Mouse (Mus musculus) kidney, adult 2 months (tissue): ENCODE results near the gene Ptpn18.

ENCODE experiments used
- CTCF ChIP-seq: fragments of 200-500 bp; conservative IDR thresholded peaks from 2 replicates; pipeline ENCODE4 v1.5.1; 2011; ENCODE audit warnings: low read depth, mild to moderate bottlenecking, control low read depth, low read length, moderate library complexity, mixed read lengths; ENCODE audit not compliant: insufficient read depth, insufficient read length
- POLR2A ChIP-seq: fragments of 200-500 bp; IDR thresholded peaks from one replicate; pipeline ENCODE4 v1.6.1; 2011; ENCODE audit warnings: low read depth, low read length, control low read depth

DNA sequence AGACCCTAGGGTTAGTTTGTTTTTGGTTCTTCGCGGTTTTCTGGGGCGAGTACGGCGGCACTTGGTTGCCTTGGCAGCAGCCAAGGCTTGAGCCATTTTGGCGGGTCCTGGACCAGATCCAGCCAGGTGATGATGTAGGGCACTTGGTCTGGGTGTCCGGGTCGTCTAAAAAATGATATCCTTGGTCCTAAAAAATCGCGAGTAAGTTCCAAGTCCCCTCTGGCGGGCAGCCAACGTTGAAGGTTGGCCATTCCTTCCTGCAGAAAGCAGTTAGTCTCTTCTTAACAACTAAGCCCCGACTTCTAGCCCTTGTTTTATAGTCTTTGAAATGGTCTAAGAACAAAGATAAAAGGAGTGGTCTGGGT lies 27.2 kb upstream of the Ptpn18 start:
- TF ChIP-seq CTCF: no peak
- TF ChIP-seq POLR2A: no peak
